Mouse (Mus musculus) G1E (cell line): ENCODE data around the gene Loxl3.

Experiments
- CTCF ChIP-seq: IDR thresholded peaks from 2 replicates; pipeline ENCODE4 v1.5.1; 2012; ENCODE audit warnings: low read depth, low read length, inconsistent platforms, mixed read lengths
- GATA1 ChIP-seq: IDR thresholded peaks from 2 replicates; pipeline ENCODE4 v1.6.1; 2012; ENCODE audit warnings: borderline replicate concordance, low read length, inconsistent platforms, mixed read lengths
- POLR2AphosphoS5 ChIP-seq: IDR thresholded peaks from 2 replicates; pipeline ENCODE4 v1.6.1; 2012; ENCODE audit warnings: low read depth, low read length, inconsistent platforms; ENCODE audit not compliant: insufficient replicate concordance
- TAL1 ChIP-seq: conservative IDR thresholded peaks from 2 replicates; pipeline ENCODE4 v1.6.1; 2012; ENCODE audit warnings: low read depth, low read length, inconsistent platforms, mixed read lengths

DNA sequence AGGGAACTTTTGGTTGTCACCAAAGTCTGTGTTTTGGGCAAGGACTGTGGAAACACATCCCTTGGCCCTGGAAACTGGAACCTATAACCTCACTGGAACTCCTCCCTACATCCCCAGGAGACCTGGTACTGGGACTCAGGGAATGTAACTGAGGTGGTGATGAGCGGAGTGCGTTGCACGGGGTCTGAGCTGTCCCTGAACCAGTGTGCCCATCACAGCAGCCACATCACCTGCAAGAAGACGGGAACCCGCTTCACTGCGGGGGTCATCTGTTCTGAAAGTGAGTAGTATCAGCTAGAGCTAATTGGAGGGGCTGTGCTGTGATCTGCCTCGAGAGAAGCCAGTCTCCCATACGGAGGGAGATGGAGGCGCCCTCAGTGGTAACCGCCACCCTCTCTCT lies 15.4 kb downstream of the Loxl3 start:
- no peak for TF ChIP-seq GATA1
- no peak for TF ChIP-seq CTCF
- TF ChIP-seq POLR2AphosphoS5 = no peak
- no peak for TF ChIP-seq TAL1
